9 mouse cellular contexts compared by ENCODE assay signal in the genomic region with DNA sequence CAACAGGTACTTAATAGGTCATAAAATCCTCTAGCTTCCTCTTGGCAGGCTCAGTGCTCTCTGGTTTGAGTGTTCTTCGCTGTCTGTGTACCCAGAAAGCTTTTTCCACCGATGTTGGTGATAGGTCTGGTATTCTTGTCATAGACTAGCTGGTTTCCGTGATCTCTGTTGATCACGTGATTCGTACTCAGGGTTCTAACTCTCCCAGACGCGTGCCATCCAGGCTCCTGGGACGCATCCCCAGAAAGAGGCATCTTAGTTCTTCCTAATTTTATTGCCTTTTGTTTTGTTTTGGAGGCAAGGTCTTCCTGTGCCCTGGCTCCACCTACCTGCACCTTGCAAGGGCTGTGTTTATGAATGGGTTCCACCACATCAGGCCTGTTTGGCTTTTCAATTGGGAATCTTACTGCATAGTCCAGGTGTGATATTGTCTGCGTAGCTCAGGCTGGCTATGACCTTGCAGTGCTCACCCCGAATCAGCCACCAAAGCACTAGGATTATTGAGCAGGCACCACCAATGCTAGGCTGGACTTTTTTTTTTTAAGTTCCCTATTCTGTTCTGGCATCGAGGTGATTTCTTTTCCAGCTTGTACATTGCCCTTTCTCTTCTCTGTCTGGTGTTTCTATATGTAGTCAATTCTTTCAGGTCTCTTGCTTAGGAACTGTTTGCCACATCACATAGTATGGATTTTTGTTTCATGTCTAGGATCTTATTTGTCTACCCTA. TPM values are rescaled to one million over a fixed set of nuclear protein-coding genes. Genes with fewer than 3 reads are reported as not detected.
DNase-seq lines count a peak whose midpoint lies in the region; ATAC-seq and TF ChIP-seq lines count a peak whose summit lies in the region.
"Had no signal": no experiment of that assay in that cellular context is flagged by ENCODE, and none has a peak within 500 bp of the region (broad histone marks: within the 10 kb centered on the region; RNA-seq: fewer than 3 reads in every experiment).

No protein-coding gene starts in this region.

- peaks cover 9% of the 10 kb centered on the region; the same call in 1 of the 2 replicates for H3K4me1 ChIP-seq in hindbrain, embryonic 12.5 days
- no peaks in the 10 kb centered on the region for H3K4me1 ChIP-seq in hindbrain, embryonic 11.5 days (replicated peaks; ENCODE audit: control insufficient read depth, insufficient read depth, low read length)
- H3K4me1 ChIP-seq in lung, embryonic 16.5 days (replicated peaks; ENCODE audit: control insufficient read depth, insufficient read depth, low read length): peaks cover 14% of the 10 kb centered on the region
- H3K4me1 ChIP-seq in intestine, embryonic 15.5 days (replicated peaks): peaks cover 22% of the 10 kb centered on the region
- H3K4me1 ChIP-seq in liver, postnatal 0 days (ENCODE audit: insufficient read depth): peaks cover 40% of the 10 kb centered on the region

- H3K27ac ChIP-seq in hindbrain, embryonic 12.5 days: 0 out of 2 replicates have a peak overlapping the region, but pooled peaks have one; percentile 14
- no peak overlapping the region for H3K27ac ChIP-seq in hindbrain, embryonic 11.5 days (ENCODE audit: low read depth, low read length)
- peak overlapping the region; percentile 76 for H3K27ac ChIP-seq in lung, embryonic 16.5 days (ENCODE audit: low read length)
- H3K27ac ChIP-seq in intestine, embryonic 15.5 days: peak overlapping the region; percentile 68
- peak overlapping the region; percentile 51 for H3K27ac ChIP-seq in liver, postnatal 0 days (ENCODE audit: low read depth)

- H3K4me2 ChIP-seq in hindbrain, embryonic 12.5 days (replicated peaks): no peak overlapping the region
- no peak overlapping the region for H3K4me2 ChIP-seq in hindbrain, embryonic 11.5 days (replicated peaks; ENCODE audit: low read depth, low read length)
- H3K4me2 ChIP-seq in lung, embryonic 16.5 days (ENCODE audit: low read depth, low read length): peak overlapping the region; percentile 10
- peak overlapping the region; percentile 51 for H3K4me2 ChIP-seq in intestine, embryonic 15.5 days (replicated peaks)
- H3K4me2 ChIP-seq in liver, postnatal 0 days (ENCODE audit: low read depth, low read length): peak overlapping the region; percentile 64

- H3K9ac ChIP-seq in hindbrain, embryonic 12.5 days: no peak overlapping the region
- H3K9ac ChIP-seq in hindbrain, embryonic 11.5 days (ENCODE audit: low read depth, low read length): no peak overlapping the region
- H3K9ac ChIP-seq in lung, embryonic 16.5 days (ENCODE audit: low read length): 0 out of 2 replicates have a peak overlapping the region, but pooled peaks have one; percentile 11
- H3K9ac ChIP-seq in intestine, embryonic 15.5 days: no peak overlapping the region; the same call in 1 of the 2 replicates
- H3K9ac ChIP-seq in liver, postnatal 0 days (replicated peaks): 0 out of 2 replicates have a peak overlapping the region, but pooled peaks have one; percentile 3

- H3K27me3 ChIP-seq in hindbrain, embryonic 12.5 days: no peaks in the 10 kb centered on the region
- H3K27me3 ChIP-seq in hindbrain, embryonic 11.5 days (ENCODE audit: control insufficient read depth, insufficient read depth, low read length): no peaks in the 10 kb centered on the region
- H3K27me3 ChIP-seq in lung, embryonic 16.5 days (ENCODE audit: control insufficient read depth, insufficient read depth, low read depth, low read length): no peaks in the 10 kb centered on the region
- H3K27me3 ChIP-seq in intestine, embryonic 15.5 days (replicated peaks): no peaks in the 10 kb centered on the region
- H3K27me3 ChIP-seq in liver, postnatal 0 days (ENCODE audit: insufficient read depth, low read length): no peaks in the 10 kb centered on the region

- no peak for ATAC-seq in hindbrain, embryonic 12.5 days (ENCODE audit: low FRiP score)
- ATAC-seq in hindbrain, embryonic 11.5 days (ENCODE audit: low FRiP score): no peak
- no peak for ATAC-seq in lung, embryonic 16.5 days (ENCODE audit: low read depth)
- ATAC-seq in intestine, embryonic 15.5 days: peak; percentile 21; the same call in 1 of the 2 replicates
- no peak for ATAC-seq in liver, postnatal 0 days

- H3K36me3 ChIP-seq in hindbrain, embryonic 12.5 days: no peaks in the 10 kb centered on the region
- no peaks in the 10 kb centered on the region for H3K36me3 ChIP-seq in hindbrain, embryonic 11.5 days (ENCODE audit: control insufficient read depth, insufficient read depth, low read length)
- no peaks in the 10 kb centered on the region for H3K36me3 ChIP-seq in lung, embryonic 16.5 days (ENCODE audit: control insufficient read depth, insufficient read depth, low read length)
- no peaks in the 10 kb centered on the region for H3K36me3 ChIP-seq in intestine, embryonic 15.5 days
- H3K36me3 ChIP-seq in liver, postnatal 0 days (replicated peaks; ENCODE audit: insufficient read depth, low read length): no peaks in the 10 kb centered on the region

- DNase-seq in hindbrain, embryonic 11.5 days (ENCODE audit: low spot score): no peak
- no peak for DNase-seq in lung, adult 18-20 months
- DNase-seq in liver, postnatal 0 days: no peak
- no peak for DNase-seq in adrenal gland, postnatal 10 days
- no peak for DNase-seq in thymus, postnatal 10 days (ENCODE audit: low spot score in 2 of 2)
- DNase-seq: cerebellum, adult 9-10 months had no signal

- 92% methylated on average over 11 of the region's 11 CpGs for WGBS in hindbrain, embryonic 12.5 days
- 90% methylated on average over 11 of the region's 11 CpGs for WGBS in hindbrain, embryonic 11.5 days
- 57% methylated on average over 11 of the region's 11 CpGs for WGBS in lung, embryonic 16.5 days
- 49% methylated on average over 11 of the region's 11 CpGs for WGBS in intestine, embryonic 15.5 days
- 68% methylated on average over 11 of the region's 11 CpGs for WGBS in liver, postnatal 0 days (ENCODE audit: insufficient replicate concordance)

- H3K4me3 ChIP-seq in hindbrain, embryonic 12.5 days: no peak overlapping the region
- H3K4me3 ChIP-seq in hindbrain, embryonic 11.5 days (ENCODE audit: low read depth, low read length): no peak overlapping the region
- H3K4me3 ChIP-seq in lung, embryonic 16.5 days (ENCODE audit: low read length): no peak overlapping the region
- H3K4me3 ChIP-seq in intestine, embryonic 15.5 days (replicated peaks): no peak overlapping the region
- no peak overlapping the region for H3K4me3 ChIP-seq in liver, postnatal 0 days (ENCODE audit: low read depth, low read length)

- no peaks in the 10 kb centered on the region for H3K9me3 ChIP-seq in hindbrain, embryonic 12.5 days (replicated peaks)
- no peaks in the 10 kb centered on the region for H3K9me3 ChIP-seq in hindbrain, embryonic 11.5 days (ENCODE audit: control insufficient read depth, low read length)
- no peaks in the 10 kb centered on the region for H3K9me3 ChIP-seq in lung, embryonic 16.5 days (ENCODE audit: control insufficient read depth, low read length)
- no peaks in the 10 kb centered on the region for H3K9me3 ChIP-seq in intestine, embryonic 15.5 days
- no peaks in the 10 kb centered on the region for H3K9me3 ChIP-seq in liver, postnatal 0 days (ENCODE audit: low read length)

- no peak for TF ChIP-seq CTCF in liver, postnatal 0 days (IDR thresholded peaks at IDR 0.05; ENCODE audit: low read depth)

- no peak for TF ChIP-seq EP300 in liver, postnatal 0 days (IDR thresholded peaks at IDR 0.05; ENCODE audit: low read depth)

RNA-seq across cellular contexts. Expression of gene Rnf43, which starts 26.1 kb away (rescaled TPM):
- 2.1 and 4.4 TPM in 2 replicates for polyA plus RNA-seq in hindbrain, embryonic 12.5 days (2016; fragmentation: Nextera tagmentation; extraction: Ambion mirVana)
- polyA plus RNA-seq in hindbrain, embryonic 11.5 days (2014; fragmentation: Nextera tagmentation; extraction: Ambion mirVana): 1.1 and 1.5 TPM in 2 replicates
- 15.8 and 16.5 TPM in 2 replicates for polyA plus RNA-seq in lung, embryonic 16.5 days (2015; fragmentation: Nextera tagmentation; extraction: Ambion mirVana)
- 14.1 and 14.7 TPM in 2 replicates for polyA plus RNA-seq in intestine, embryonic 15.5 days (2015; fragmentation: Nextera tagmentation; extraction: Ambion mirVana)
- 4.2 and 5.8 TPM in 2 replicates for polyA plus RNA-seq in liver, postnatal 0 days (2015; fragmentation: Nextera tagmentation; extraction: Ambion mirVana)
- total RNA-seq in adrenal gland, postnatal 10 days (2021): 1 to 10 TPM; 2.8 to 3.4 TPM

RNA-seq across cellular contexts. Expression of gene Supt4a, which starts 48.7 kb away (rescaled TPM):
- polyA plus RNA-seq in hindbrain, embryonic 12.5 days (2016; fragmentation: Nextera tagmentation; extraction: Ambion mirVana): 129 and 141 TPM in 2 replicates
- polyA plus RNA-seq in hindbrain, embryonic 11.5 days (2014; fragmentation: Nextera tagmentation; extraction: Ambion mirVana): 162 and 169 TPM in 2 replicates
- polyA plus RNA-seq in lung, embryonic 16.5 days (2015; fragmentation: Nextera tagmentation; extraction: Ambion mirVana): 143 and 167 TPM in 2 replicates
- 117 and 121 TPM in 2 replicates for polyA plus RNA-seq in intestine, embryonic 15.5 days (2015; fragmentation: Nextera tagmentation; extraction: Ambion mirVana)
- 114 and 120 TPM in 2 replicates for polyA plus RNA-seq in liver, postnatal 0 days (2015; fragmentation: Nextera tagmentation; extraction: Ambion mirVana)
- 10 to 100 TPM; 67.8 to 77.6 TPM for total RNA-seq in adrenal gland, postnatal 10 days (2021)

Comparison
In these comparisons a context has a peak if more than half of its experiments do, and no peak if none do; other contexts are left out.
1. H3K4me2 ChIP-seq: peak in lung, embryonic 16.5 days (single experiment), intestine, embryonic 15.5 days (single experiment) and liver, postnatal 0 days (single experiment); none in hindbrain, embryonic 12.5 days (single experiment) and hindbrain, embryonic 11.5 days (single experiment).
2. H3K9ac ChIP-seq: peak in lung, embryonic 16.5 days (single experiment) and liver, postnatal 0 days (single experiment); none in hindbrain, embryonic 12.5 days (single experiment), hindbrain, embryonic 11.5 days (single experiment) and intestine, embryonic 15.5 days (single experiment).